Mouse (Mus musculus) MEL (cell line): ENCODE measurements around the gene Scgb3a1.

ENCODE experiments used
- POLR2A ChIP-seq, 2 experiments: IDR thresholded peaks; 2 replicates each; pipeline ENCODE4 v1.6.1; 2011 to 2012; ENCODE audit warnings: low read length in 2 of 2, mild to moderate bottlenecking in 2 of 2, control low read depth in 1 of 2, improper control_type of control experiment in 1 of 2, low read depth in 1 of 2, moderate library complexity in 1 of 2; ENCODE audit not compliant: control insufficient read depth in 1 of 2, insufficient read depth in 1 of 2, poor library complexity in 1 of 2
- RCOR1 ChIP-seq: IDR thresholded peaks from 2 replicates; pipeline ENCODE4 v1.6.1; 2012; ENCODE audit warnings: low read depth, mild to moderate bottlenecking, inconsistent platforms, low read length, improper control_type of control experiment

DNA sequence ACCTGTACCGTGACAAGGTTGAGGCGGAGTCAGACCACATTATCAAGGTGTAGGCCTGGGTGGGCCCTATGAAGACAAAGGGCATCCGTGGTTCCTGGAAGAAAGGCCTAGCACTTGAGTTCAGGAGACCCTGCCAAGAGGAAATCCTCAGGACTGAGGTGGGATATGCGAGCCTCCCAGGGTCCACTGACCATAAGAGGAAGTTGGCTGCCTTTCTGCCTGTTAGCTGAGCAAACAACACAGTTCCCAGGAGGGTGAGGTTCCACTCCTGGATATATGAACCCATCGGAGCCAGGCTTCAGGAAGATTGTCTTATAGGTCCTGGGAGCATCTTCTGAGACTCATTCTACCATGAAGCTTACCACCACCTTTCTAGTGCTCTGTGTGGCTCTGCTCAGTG, at the start of gene Scgb3a1:
- no peak for TF ChIP-seq POLR2A (IDR thresholded peaks at IDR 0.05; ENCODE audit: control insufficient read depth in 1 of 2, insufficient read depth in 1 of 2, low read depth in 1 of 2, low read length in 2 of 2, poor library complexity in 1 of 2)
- no peak for TF ChIP-seq RCOR1
